Mouse (Mus musculus): Measurements from ENCODE around the gene Sema6b. TPM values are rescaled to one million over a fixed set of nuclear protein-coding genes. Genes with fewer than 3 reads are reported as not detected.

Gene Sema6b
- total RNA-seq (2022): 100 to 1,000 TPM; 116 to 130 (median 121) TPM

DNA sequence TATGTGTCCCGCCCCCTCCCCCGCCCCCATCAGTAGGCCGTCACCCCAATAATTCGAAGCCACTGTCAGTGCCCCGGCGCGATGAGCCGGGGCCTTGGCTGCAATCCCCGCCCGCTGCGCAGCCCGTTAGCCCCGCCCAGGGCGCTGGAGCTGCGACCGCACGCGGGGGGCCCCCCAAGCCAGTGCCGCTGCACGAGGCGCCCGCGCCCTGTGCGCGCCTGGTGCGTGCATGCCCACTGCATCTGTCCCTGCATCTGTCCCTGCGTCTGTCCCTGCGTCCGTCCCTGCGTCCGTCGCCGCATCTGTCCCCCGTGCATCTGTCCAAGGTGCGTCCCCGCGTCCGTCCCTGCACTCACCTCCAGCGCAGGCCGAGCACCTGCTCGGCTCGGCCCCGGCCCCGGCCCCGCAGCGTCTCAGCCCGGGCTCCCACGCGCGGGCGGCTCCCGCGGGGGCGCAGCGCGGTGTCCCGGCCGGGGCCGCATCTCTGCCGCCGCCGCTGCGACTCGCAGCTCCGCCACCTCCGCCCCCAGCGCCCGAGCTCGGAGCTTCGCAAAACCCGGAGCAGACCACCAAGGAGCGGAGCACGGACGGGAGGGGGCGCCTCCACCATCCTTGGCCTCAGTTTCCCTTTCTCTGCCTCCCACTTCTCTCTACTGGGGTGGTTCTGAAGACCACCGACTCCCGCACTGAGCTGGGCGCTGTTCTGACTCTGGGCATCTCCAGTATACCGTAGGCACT lies at the start of gene Sema6b:
TSS of gene Sema6b (minus strand) at position 486 of the 738 bp plus-strand sequence.
- peak in 1 of 2 experiments; percentile 76 for DNase-seq (ENCODE audit: low spot score in 2 of 2)

DNA sequence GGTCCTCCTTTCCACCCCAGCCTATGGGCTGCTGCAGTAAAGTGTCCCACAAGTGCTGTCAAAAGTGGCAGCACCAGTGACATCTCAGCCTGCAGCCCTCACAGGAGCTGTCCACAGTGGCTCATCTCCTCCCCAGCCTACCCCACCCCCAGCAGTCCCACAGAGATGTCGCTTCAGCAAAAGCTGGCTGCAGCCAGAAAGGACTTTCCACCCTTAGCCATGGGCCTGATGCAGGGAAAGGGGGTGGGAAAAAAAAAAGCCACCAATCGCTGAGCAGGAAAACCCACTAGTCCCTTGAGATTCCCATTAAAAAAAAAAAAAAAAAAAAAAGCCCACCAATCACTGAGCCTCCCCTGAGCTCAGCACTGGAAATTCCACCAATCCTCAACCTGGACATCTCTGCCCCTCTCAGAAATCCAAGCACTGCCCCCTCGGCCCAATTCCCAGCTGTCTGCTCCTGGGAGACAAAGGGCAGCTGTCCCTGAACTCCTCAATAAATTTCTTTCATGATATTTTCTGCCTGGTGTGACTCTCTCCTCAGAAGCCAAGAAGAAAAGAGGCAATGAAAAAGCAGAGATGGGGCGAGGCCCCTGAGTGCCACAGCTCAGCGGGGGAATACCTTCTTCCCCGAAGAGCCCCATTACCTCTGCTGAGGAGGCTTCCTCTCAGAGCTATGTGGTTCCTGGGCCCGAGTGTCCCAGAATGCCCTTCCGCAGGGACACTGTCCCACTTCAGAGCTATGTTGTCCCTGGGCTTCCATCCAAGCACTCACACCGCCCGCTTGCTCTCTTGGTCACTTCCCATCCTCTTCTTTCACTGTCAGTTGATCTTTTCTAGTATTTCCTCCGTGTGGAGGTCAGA lies 45.4 kb upstream of the Sema6b start:
- DNase-seq (ENCODE audit: low spot score in 2 of 2): no peak

DNA sequence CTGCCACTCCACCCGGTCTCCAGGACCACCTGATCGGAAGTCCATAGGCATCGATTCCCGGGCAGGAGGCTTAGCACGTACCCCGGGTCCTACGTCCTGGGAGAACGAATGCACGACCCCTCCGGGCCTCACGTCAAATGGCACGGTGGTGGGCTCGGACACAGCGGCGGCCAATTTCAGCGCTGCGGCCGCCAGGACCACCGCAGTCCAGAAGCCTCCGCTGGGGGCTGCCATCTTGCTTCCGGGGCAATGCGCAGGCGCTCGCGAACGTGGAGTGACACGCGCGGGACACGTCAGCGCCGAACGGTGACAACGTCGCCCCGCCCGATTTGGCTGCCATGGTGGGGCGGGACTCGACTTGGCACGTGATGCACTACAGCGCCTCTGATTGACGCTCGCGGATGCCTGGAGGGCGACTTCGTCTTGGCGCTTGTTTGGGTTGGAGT lies 43.5 kb upstream of the Sema6b start, which contains the start of gene Mydgf:
TSS of gene Mydgf (minus strand) at position 263 of the 446 bp plus-strand sequence.
- peak; percentile 90 to 93 for DNase-seq (ENCODE audit: low spot score in 2 of 2)

DNA sequence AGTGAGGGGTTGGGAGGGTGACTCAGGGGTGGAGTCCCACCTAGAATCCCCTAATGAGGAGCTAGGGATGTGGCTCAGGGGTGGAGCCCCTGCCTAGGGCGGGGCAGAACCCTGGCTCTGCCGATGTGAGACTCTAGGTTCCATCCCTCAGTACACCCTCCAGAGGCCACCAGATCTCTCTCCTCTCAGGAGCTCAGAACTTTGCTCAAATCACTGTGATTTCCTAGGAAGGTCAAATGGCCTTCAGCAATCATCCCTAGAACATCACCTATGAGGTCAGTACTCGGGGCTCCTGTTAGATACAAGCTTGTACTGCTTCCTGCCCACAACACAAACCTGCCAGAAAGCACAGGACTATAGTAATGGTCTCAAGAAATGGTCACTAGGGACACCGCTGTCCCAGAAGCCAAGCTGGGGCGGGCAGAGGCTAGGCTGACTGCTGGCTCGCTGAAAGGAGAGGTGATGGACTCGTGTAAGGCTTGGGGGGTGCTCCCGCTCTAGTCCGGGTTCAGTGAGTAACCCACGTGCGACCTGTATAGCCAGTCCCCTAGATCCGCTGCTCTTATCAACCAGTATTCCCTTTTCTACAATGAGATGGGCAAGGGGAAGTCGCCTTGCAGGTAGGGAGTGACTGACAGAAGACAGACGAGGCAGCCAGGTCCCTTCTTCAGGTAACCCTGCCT lies 43.0 kb upstream of the Sema6b start:
- DNase-seq (ENCODE audit: low spot score in 2 of 2): no peak

- no peak for DNase-seq (ENCODE audit: low spot score in 2 of 2)
Observed at GRCm38 (mm10) chr17:56175416-56175815, 35.3 kb upstream of the Sema6b start.

DNA sequence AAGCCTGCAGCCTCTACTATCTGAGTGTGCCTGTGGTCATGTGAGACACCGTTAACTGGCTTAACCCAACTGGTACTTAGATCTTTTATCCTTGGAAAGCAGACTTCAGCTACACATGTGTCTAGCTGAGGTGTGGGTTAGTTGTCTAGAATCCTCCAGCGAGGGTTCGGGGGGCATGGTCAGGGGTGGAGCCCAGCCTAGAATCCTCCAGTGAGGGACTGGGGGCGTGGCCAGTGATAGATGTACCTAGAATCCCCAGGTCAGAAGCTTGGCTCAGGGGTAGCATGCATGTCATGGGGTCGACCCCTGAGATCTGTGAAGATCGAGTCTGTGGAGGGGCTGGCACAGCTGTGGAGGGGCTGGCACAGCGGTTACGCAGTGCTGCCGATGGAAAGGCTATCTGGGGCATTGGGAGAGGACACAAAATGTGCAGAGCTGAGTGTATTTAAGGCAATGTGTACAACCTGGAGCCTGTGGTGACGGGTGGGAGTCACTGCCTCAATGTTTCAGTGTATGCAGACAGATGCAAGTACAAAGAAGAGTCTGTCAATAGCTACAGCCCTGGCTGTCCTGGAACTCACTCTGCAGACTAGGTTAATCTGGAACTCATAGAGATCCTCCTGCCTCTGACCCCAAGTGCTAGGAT lies 33.4 kb upstream of the Sema6b start:
- no peak for DNase-seq (ENCODE audit: low spot score in 2 of 2)

DNA sequence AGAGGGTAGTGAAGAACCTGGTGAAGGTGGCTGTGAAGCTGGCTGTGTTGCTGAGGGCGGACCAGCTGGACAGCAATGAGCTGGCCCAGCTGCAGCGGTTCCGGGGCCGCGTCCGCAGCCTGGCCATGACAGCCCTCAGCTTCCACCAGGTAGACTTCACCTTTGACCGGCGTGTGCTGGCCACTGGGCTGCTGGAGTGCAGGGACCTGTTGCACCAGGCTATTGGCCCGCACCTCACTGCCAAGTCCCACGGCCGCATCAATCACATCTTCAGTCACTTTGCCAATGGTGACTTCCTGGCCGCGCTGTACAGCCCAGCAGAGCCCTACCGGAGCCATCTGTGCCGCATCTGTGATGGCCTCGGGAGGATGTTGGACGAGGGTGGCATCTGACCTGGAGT lies 31.7 kb upstream of the Sema6b start:
- DNase-seq (ENCODE audit: low spot score in 2 of 2): no peak

GRCm38 (mm10) chr17:56171456-56171855 lies 31.3 kb upstream of the Sema6b start:
- no peak for DNase-seq (ENCODE audit: low spot score in 2 of 2)

- DNase-seq (ENCODE audit: low spot score in 2 of 2): no peak
Observed at GRCm38 (mm10) chr17:56170636-56171035, 30.5 kb upstream of the Sema6b start.

DNA sequence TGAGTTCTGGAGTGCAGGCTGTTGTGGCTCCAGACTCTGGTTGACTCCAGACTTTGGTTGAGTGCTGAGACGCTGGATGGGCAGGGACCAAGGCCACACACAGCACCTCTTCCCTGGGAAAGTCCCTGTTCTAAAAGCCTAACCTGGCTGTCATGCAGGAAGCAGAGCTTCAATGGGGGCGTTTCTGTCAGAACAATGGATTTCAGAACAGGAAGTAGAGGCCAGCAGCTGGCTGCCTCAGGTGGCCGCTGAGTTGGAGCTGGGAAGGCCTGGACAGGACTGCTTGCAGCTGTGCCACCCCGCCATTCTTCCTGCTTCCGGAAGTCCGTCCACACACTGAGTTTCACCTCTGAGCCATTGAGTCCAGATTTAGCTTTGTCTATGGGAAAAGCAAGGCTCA lies 29.7 kb upstream of the Sema6b start:
- DNase-seq (ENCODE audit: low spot score in 2 of 2): no peak

GRCm38 (mm10) chr17:56165671-56166070 lies 25.5 kb upstream of the Sema6b start:
- no peak for DNase-seq (ENCODE audit: low spot score in 2 of 2)

DNA sequence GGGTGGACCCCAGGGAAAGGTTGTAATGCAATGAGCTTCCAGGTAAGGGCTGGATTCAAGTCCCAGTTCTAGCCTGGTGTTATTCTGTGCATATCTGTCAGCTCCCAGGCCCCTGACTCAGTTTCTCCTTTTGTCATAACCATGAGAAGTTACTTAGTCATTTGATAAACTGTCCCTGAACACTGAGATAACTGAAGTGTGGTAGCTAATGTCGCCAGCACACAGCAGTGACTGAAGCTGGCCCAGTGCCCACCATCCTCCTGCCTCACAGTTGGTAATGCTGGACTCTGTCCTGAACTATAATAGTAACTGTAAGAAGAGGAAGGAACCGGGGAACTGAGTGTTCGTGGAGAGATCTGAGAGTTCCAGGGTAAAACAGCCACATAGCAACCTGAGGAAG lies 24.4 kb upstream of the Sema6b start:
- no peak for DNase-seq (ENCODE audit: low spot score in 2 of 2)

GRCm38 (mm10) chr17:56163523-56164102 lies 23.5 kb upstream of the Sema6b start:
- DNase-seq (ENCODE audit: low spot score in 2 of 2): no peak

GRCm38 (mm10) chr17:56162231-56162774 lies 22.2 kb upstream of the Sema6b start, which contains the start of gene Tnfaip8l1:
Tnfaip8l1 (plus strand) TSS chr17:56162477.
- peak; percentile 82 to 97 for DNase-seq (ENCODE audit: low spot score in 2 of 2)

GRCm38 (mm10) chr17:56159729-56160128 lies 19.6 kb upstream of the Sema6b start:
- peak in 1 of 2 experiments; percentile 67 for DNase-seq (ENCODE audit: low spot score in 2 of 2)

GRCm38 (mm10) chr17:56153643-56154042 lies 13.5 kb upstream of the Sema6b start:
- DNase-seq (ENCODE audit: low spot score in 2 of 2): no peak

GRCm38 (mm10) chr17:56149897-56150296 lies 9.8 kb upstream of the Sema6b start:
- no peak for DNase-seq (ENCODE audit: low spot score in 2 of 2)

GRCm38 (mm10) chr17:56148790-56149618 lies 8.9 kb upstream of the Sema6b start:
- no peak for DNase-seq (ENCODE audit: low spot score in 2 of 2)

DNA sequence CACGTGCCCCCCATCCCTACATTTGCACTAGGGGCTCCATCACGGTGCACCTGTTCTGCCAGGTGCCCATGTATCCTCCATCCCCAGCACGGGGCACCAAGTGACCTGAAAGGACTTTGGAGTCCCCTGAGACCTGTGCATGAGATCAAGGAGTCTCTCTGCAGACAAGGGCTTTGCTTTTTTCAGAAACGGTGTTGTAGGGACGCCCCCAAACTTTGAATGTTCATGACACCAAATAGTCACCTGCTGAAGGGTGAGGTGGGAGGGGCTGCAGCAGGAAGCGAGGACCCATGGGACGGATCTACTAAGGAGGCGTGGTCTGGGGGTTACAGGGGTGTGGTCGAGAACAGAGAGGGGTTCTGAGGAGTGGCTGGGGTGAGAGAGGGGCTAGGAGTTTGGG lies 8.1 kb upstream of the Sema6b start:
- no peak for DNase-seq (ENCODE audit: low spot score in 2 of 2)

- DNase-seq (ENCODE audit: low spot score in 2 of 2): no peak
Observed at GRCm38 (mm10) chr17:56147420-56147819, 7.3 kb upstream of the Sema6b start.
